Mouse (Mus musculus): ENCODE results near the gene Rtl8b.
"Not testable (repeated sequence)": the region's sequence is repeated elsewhere in the genome, so short reads cannot be mapped to it uniquely, and the experiment has no call there.

Gene Rtl8b

GRCm38 (mm10) chrX:53670294-53670693 is at the start of gene Rtl8b:
Gene Rtl8b, minus strand, starts transcription at chrX:53670408.
- DNase-seq (ENCODE audit: low spot score): peak; percentile 29

GRCm38 (mm10) chrX:53716323-53717182 is 46.3 kb upstream of the Rtl8b start:
- DNase-seq (ENCODE audit: low spot score): no peak

- DNase-seq (ENCODE audit: low spot score): no peak
Measured at GRCm38 (mm10) chrX:53715942-53716322, 45.7 kb upstream of the Rtl8b start.

GRCm38 (mm10) chrX:53702673-53703072 is 32.5 kb upstream of the Rtl8b start:
- DNase-seq (ENCODE audit: low spot score): no peak

- no peak for DNase-seq (ENCODE audit: low spot score)
Measured at GRCm38 (mm10) chrX:53699225-53699624, 29.0 kb upstream of the Rtl8b start.

- no peak for DNase-seq (ENCODE audit: low spot score)
Measured at GRCm38 (mm10) chrX:53694008-53694777, 24.0 kb upstream of the Rtl8b start.

- DNase-seq (ENCODE audit: low spot score): no peak
Measured at GRCm38 (mm10) chrX:53693141-53693540, 22.9 kb upstream of the Rtl8b start.

GRCm38 (mm10) chrX:53692065-53692464 is 21.9 kb upstream of the Rtl8b start:
- no peak for DNase-seq (ENCODE audit: low spot score)

- not testable (repeated sequence) for DNase-seq (ENCODE audit: low spot score)
Measured at GRCm38 (mm10) chrX:53684676-53685075, 14.5 kb upstream of the Rtl8b start.

GRCm38 (mm10) chrX:53682650-53683049 is 12.4 kb upstream of the Rtl8b start:
- DNase-seq (ENCODE audit: low spot score): not testable (repeated sequence)

GRCm38 (mm10) chrX:53676943-53677342 is 6.7 kb upstream of the Rtl8b start:
- DNase-seq (ENCODE audit: low spot score): not testable (repeated sequence)

- DNase-seq (ENCODE audit: low spot score): not testable (repeated sequence)
Measured at GRCm38 (mm10) chrX:53670696-53671095, 488 bp upstream of the Rtl8b start.

- not testable (repeated sequence) for DNase-seq (ENCODE audit: low spot score)
Measured at GRCm38 (mm10) chrX:53669557-53670270, 494 bp downstream of the Rtl8b start.

GRCm38 (mm10) chrX:53652917-53653316 is 17.3 kb downstream of the Rtl8b start:
- DNase-seq (ENCODE audit: low spot score): not testable (repeated sequence)

GRCm38 (mm10) chrX:53645885-53646284 is 24.3 kb downstream of the Rtl8b start:
- DNase-seq (ENCODE audit: low spot score): no peak

- DNase-seq (ENCODE audit: low spot score): peak; percentile 37
Measured at GRCm38 (mm10) chrX:53642980-53643961, 26.9 kb downstream of the Rtl8b start, which contains the start of gene Rtl8a. Gene Rtl8a, minus strand, starts transcription at chrX:53643682.

- not testable (repeated sequence) for DNase-seq (ENCODE audit: low spot score)
Measured at GRCm38 (mm10) chrX:53642604-53642979, 27.6 kb downstream of the Rtl8b start.

GRCm38 (mm10) chrX:53638107-53638506 is 32.1 kb downstream of the Rtl8b start:
- not testable (repeated sequence) for DNase-seq (ENCODE audit: low spot score)

Measured in c-Kit-positive CD71-positive TER-119-positive erythroid progenitor cells, embryonic 14.5 days (primary cell).